Mouse (Mus musculus): ENCODE measurements at regions not wholly inside any gene's neighbourhood (a gene's known extent, or its start where the extent isn't known, plus 50 kb on each side); places are given as distances from the start of the nearest gene placed in this dataset.

- TF ChIP-seq CTCF (IDR thresholded peaks at IDR 0.05), result no peak
- no peak overlapping the region for H3K4me3 ChIP-seq
- intact Hi-C loops (cut with DNase I), result no loop called here
- DNase-seq (ENCODE audit: extremely low spot score in 1 of 2, low spot score in 2 of 2), result no peak
- no peak overlapping the region for H3K27ac ChIP-seq
Measured at GRCm38 (mm10) chr15:31087607-31088006, 136.5 kb upstream of the Dap start.

- Histone ChIP-seq H3K27ac (peak overlapping the region; percentile 76), H3K4me3 (no peak overlapping the region)
- intact Hi-C loops (cut with DNase I), result no loop called here
- DNase-seq (ENCODE audit: extremely low spot score in 1 of 2, low spot score in 2 of 2), result peak; percentile 66 to 71
- TF ChIP-seq CTCF (IDR thresholded peaks at IDR 0.05), result no peak
Measured at GRCm38 (mm10) chr15:31091916-31092570, 132.1 kb upstream of the Dap start.

DNA sequence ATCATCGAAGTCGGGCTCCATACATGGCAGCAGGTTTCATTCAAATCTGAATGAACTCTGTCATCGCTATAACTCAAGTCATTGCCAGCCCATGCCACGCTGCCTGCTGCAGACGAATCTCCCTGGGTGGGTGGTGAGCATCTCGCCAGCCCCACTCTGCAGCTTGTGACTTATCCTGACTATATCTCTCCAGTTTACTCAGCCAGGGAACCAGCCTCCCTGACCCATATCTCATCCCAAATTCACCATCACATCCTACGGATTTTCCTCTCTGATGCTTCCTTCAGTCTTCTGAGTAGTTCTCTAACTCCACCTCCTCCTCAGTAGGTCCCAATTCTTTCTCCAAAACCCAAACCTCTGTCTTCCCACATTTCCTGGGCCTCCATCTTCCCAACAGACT lies 127.9 kb upstream of the Dap start:
- Histone ChIP-seq H3K27ac (no peak overlapping the region), H3K4me3 (no peak overlapping the region)
- DNase-seq (ENCODE audit: extremely low spot score in 1 of 2, low spot score in 2 of 2), result peak in 1 of 2 experiments; percentile 22
- intact Hi-C loops (cut with DNase I), result no loop called here
- no peak for TF ChIP-seq CTCF (IDR thresholded peaks at IDR 0.05)

DNA sequence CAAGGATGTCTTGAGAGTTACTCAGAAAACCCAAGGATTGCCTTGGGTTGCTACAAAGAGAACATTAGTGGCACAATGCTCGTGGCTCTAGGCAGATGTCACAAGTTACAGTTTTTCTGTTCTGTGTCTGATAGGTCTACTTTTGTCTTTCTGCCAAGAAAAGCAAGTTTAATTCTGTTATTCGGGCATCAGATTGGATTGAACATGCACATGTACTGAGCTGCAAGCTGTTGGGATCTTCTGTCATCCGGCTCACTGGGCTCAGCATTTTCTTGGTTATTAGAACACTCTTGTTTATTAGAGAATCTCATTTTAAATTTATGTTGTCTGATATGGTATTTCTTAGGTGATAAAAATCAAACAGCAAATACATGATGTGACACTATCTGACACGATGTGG lies 126.8 kb upstream of the Dap start:
- no peak for DNase-seq (ENCODE audit: extremely low spot score in 1 of 2, low spot score in 2 of 2)
- intact Hi-C loops (cut with DNase I), result no loop called here
- H3K27ac ChIP-seq, result no peak overlapping the region
- no peak overlapping the region for H3K4me3 ChIP-seq
- no peak for TF ChIP-seq CTCF (IDR thresholded peaks at IDR 0.05)

DNA sequence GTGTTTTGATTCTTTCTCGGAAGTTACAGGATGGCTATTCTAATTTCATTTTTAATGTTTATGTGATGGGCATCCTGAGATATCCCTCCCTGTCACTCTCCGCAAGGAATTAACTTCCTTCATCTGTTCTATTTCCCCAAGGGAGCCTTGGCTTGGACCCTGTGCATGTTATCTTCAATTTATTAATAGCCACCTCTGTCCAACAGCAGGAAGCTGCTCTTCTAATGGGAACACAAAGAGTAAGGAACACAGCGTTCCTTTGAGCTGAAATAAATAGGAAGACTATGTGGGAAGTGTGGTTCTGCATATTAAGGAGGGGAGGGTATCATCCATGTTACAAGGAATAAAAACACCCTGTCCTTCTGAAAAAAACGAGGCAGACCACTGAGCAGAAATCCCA lies 119.4 kb upstream of the Dap start:
- DNase-seq (ENCODE audit: extremely low spot score in 1 of 2, low spot score in 2 of 2), result no peak
- H3K27ac ChIP-seq, result no peak overlapping the region
- TF ChIP-seq CTCF (IDR thresholded peaks at IDR 0.05), result no peak
- H3K4me3 ChIP-seq, result no peak overlapping the region
- intact Hi-C loops (cut with DNase I), result no loop called here

- intact Hi-C loops (cut with DNase I), result no loop called here
- Histone ChIP-seq H3K4me3 (no peak overlapping the region), H3K27ac (no peak overlapping the region)
- no peak for TF ChIP-seq CTCF (IDR thresholded peaks at IDR 0.05)
- no peak for DNase-seq (ENCODE audit: extremely low spot score in 1 of 2, low spot score in 2 of 2)
Measured at GRCm38 (mm10) chr15:31106907-31107306, 117.2 kb upstream of the Dap start.

GRCm38 (mm10) chr15:31113216-31113615 lies 110.9 kb upstream of the Dap start:
- no peak for TF ChIP-seq CTCF (IDR thresholded peaks at IDR 0.05)
- no peak for DNase-seq (ENCODE audit: extremely low spot score in 1 of 2, low spot score in 2 of 2)
- no peak overlapping the region for H3K27ac ChIP-seq
- intact Hi-C loops (cut with DNase I), result no loop called here
- no peak overlapping the region for H3K4me3 ChIP-seq

- no peak overlapping the region for H3K4me3 ChIP-seq
- no peak overlapping the region for H3K27ac ChIP-seq
- DNase-seq (ENCODE audit: extremely low spot score in 1 of 2, low spot score in 2 of 2), result no peak
- intact Hi-C loops (cut with DNase I), result no loop called here
- no peak for TF ChIP-seq CTCF (IDR thresholded peaks at IDR 0.05)
Measured at GRCm38 (mm10) chr15:31117338-31117737, 106.8 kb upstream of the Dap start.

GRCm38 (mm10) chr15:31120147-31120546 lies 104.0 kb upstream of the Dap start:
- TF ChIP-seq CTCF (IDR thresholded peaks at IDR 0.05), result no peak
- Histone ChIP-seq H3K4me3 (no peak overlapping the region), H3K27ac (no peak overlapping the region)
- intact Hi-C loops (cut with DNase I), result no loop called here
- DNase-seq (ENCODE audit: extremely low spot score in 1 of 2, low spot score in 2 of 2), result no peak

GRCm38 (mm10) chr15:31125784-31126183 lies 98.3 kb upstream of the Dap start:
- no peak for TF ChIP-seq CTCF (IDR thresholded peaks at IDR 0.05)
- H3K4me3 ChIP-seq, result no peak overlapping the region
- no peak overlapping the region for H3K27ac ChIP-seq
- no peak for DNase-seq (ENCODE audit: extremely low spot score in 1 of 2, low spot score in 2 of 2)
- intact Hi-C loops (cut with DNase I), result no loop called here

DNA sequence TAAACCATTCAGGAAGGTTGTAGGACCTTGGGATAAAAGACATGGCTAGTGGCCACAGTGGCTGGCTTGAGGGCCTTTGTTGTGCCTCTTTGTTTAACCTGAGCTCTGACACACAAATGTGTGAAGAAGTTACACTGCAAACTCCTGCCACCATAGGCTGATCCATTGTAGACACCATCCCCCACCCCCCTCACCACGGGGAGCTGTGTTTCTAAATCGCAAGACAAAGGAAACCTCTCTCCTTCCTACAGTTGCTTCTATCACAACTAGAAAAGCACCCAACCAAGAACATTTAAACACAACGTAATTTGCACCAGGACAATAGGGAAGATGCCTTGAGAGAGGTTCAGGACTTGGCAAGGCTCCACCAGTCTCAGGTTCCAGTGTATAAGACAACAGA lies 97.1 kb upstream of the Dap start:
- TF ChIP-seq CTCF (IDR thresholded peaks at IDR 0.05), result no peak
- H3K27ac ChIP-seq, result no peak overlapping the region
- H3K4me3 ChIP-seq, result no peak overlapping the region
- intact Hi-C loops (cut with DNase I), result no loop called here
- DNase-seq (ENCODE audit: extremely low spot score in 1 of 2, low spot score in 2 of 2), result no peak

GRCm38 (mm10) chr15:31134891-31135290 lies 89.2 kb upstream of the Dap start:
- DNase-seq (ENCODE audit: extremely low spot score in 1 of 2, low spot score in 2 of 2), result no peak
- Histone ChIP-seq H3K4me3 (no peak overlapping the region), H3K27ac (no peak overlapping the region)
- no peak for TF ChIP-seq CTCF (IDR thresholded peaks at IDR 0.05)
- intact Hi-C loops (cut with DNase I), result no loop called here

DNA sequence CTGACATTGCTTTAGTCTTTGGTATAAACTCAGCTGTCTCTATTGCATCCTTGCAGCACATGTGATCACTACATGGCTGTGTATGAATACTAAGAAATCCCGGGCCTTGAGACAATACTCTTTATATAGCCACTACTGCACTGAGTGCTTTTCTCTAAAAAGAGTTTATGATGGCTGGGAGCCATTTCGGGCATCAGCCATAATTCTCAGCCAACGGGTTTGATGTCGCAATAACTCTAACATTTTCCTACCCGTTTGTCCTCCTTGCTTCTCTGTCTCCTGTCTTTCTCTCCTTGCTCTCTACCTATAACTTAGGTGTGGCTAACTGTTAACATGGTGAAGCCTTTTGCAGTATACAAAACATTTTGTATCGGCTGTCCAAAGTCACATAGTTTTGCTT lies 85.5 kb upstream of the Dap start:
- H3K4me3 ChIP-seq, result no peak overlapping the region
- no peak for TF ChIP-seq CTCF (IDR thresholded peaks at IDR 0.05)
- no peak overlapping the region for H3K27ac ChIP-seq
- DNase-seq (ENCODE audit: extremely low spot score in 1 of 2, low spot score in 2 of 2), result no peak
- intact Hi-C loops (cut with DNase I), result no loop called here

Data from left cerebral cortex, adult 2 months (tissue).